Mouse (Mus musculus): Measurements from ENCODE around the gene Ntng1. TPM values are rescaled to one million over a fixed set of nuclear protein-coding genes. Genes with fewer than 3 reads are reported as not detected.

Gene Ntng1
- polyA plus RNA-seq, 1 experiment: 0.20 TPM

DNA sequence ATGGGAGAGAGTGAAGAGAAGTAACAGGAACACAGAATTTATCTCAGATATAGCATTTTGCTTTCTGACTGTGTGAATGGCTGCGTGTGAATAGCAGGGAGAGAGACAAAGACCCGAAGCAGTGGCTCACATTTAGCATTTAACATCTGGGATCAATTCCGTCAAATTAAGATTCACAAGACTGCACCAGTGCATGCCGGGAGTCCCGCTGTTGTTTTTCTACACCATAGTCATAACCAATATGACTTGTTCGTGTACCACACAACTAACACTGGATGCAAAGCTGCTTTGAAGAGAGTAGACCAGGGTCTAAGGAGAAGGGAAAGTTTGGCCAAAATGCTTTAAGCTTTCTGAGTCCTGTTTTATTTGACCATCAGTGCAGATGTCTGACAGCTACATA is 95.7 kb downstream of the Ntng1 start:
- no peak overlapping the region for H3K4me3 ChIP-seq (ENCODE audit: control insufficient read depth, low read depth, low read length)
- no peaks in the 10 kb centered on the region for H3K4me1 ChIP-seq (ENCODE audit: control insufficient read depth, insufficient read depth, low read length)
- TF ChIP-seq CTCF (IDR thresholded peaks at IDR 0.05; ENCODE audit: control insufficient read depth, insufficient read depth, insufficient replicate concordance, low read depth, low read length): no peak
- no peak for TF ChIP-seq POLR2A (IDR thresholded peaks at IDR 0.05; ENCODE audit: control insufficient read depth, low read depth, low read length)
- H3K36me3 ChIP-seq (ENCODE audit: control insufficient read depth, insufficient read depth, low read length): no peaks in the 10 kb centered on the region
- H3K27ac ChIP-seq (ENCODE audit: control insufficient read depth, insufficient read depth, low read depth, low read length): no peak overlapping the region
- no peaks in the 10 kb centered on the region for H3K27me3 ChIP-seq (ENCODE audit: control insufficient read depth, insufficient read depth, low read length)

GRCm38 (mm10) chr3:110046750-110047149 is 97.1 kb downstream of the Ntng1 start:
- Histone ChIP-seq H3K4me1 (ENCODE audit: control insufficient read depth, insufficient read depth, low read length) (no peaks in the 10 kb centered on the region), H3K27ac (ENCODE audit: control insufficient read depth, insufficient read depth, low read depth, low read length) (no peak overlapping the region), H3K27me3 (ENCODE audit: control insufficient read depth, insufficient read depth, low read length) (no peaks in the 10 kb centered on the region), H3K4me3 (ENCODE audit: control insufficient read depth, low read depth, low read length) (no peak overlapping the region), H3K36me3 (ENCODE audit: control insufficient read depth, insufficient read depth, low read length) (no peaks in the 10 kb centered on the region)
- TF ChIP-seq POLR2A (IDR thresholded peaks at IDR 0.05; ENCODE audit: control insufficient read depth, low read depth, low read length): no peak

DNA sequence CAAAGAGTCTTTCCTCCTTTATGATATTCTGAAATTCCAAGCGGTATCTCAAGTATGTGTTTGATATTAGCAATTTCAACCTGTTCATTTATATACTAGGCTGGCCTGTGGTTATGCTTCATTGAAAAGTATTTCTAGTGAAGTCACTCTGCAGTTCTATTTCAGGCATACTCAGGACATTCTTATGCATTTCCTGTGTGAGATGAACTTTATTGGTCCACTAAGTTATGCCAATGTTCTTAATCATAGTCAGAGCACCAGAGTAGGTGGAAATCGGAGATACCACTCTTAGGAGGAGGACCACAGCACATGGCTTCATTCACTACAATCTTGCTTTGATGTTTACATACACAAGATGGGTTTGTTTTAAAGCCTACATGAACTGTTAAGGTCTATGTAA is 99.6 kb downstream of the Ntng1 start:
- no peaks in the 10 kb centered on the region for H3K27me3 ChIP-seq (ENCODE audit: control insufficient read depth, insufficient read depth, low read length)
- no peaks in the 10 kb centered on the region for H3K4me1 ChIP-seq (ENCODE audit: control insufficient read depth, insufficient read depth, low read length)
- no peak overlapping the region for H3K27ac ChIP-seq (ENCODE audit: control insufficient read depth, insufficient read depth, low read depth, low read length)
- no peaks in the 10 kb centered on the region for H3K36me3 ChIP-seq (ENCODE audit: control insufficient read depth, insufficient read depth, low read length)
- TF ChIP-seq CTCF (IDR thresholded peaks at IDR 0.05; ENCODE audit: control insufficient read depth, insufficient read depth, insufficient replicate concordance, low read depth, low read length) (no peak), POLR2A (IDR thresholded peaks at IDR 0.05; ENCODE audit: control insufficient read depth, low read depth, low read length) (no peak)
- no peak overlapping the region for H3K4me3 ChIP-seq (ENCODE audit: control insufficient read depth, low read depth, low read length)

DNA sequence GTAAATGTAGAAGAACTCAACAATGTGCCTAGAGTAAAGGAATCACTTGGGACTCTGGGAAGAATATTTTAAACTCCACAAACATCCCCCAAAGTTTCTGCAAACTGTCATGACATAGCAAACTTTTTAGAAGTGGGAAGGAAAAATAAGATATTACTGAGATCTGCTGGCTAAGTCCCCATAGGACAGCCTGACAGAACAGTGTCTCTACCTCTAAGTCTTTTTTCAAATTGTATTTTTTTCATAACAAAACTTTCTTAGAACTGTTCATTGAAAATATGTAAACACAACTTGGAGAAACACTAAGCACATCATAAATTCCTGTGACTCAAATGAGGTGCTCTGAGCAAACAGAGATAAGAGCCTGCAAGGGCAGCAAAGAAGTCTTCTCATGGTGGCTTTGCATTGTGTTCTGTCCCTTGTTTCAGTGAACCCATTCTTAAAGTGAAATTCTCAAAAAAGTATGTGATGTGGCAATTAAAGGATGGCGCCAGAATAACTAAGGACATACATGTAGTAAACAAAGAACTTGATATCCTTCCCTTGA is 100.1 kb downstream of the Ntng1 start:
- TF ChIP-seq POLR2A (IDR thresholded peaks at IDR 0.05; ENCODE audit: control insufficient read depth, low read depth, low read length) (no peak), CTCF (IDR thresholded peaks at IDR 0.05; ENCODE audit: control insufficient read depth, insufficient read depth, insufficient replicate concordance, low read depth, low read length) (no peak)
- H3K4me3 ChIP-seq (ENCODE audit: control insufficient read depth, low read depth, low read length): no peak overlapping the region
- H3K27me3 ChIP-seq (ENCODE audit: control insufficient read depth, insufficient read depth, low read length): no peaks in the 10 kb centered on the region
- H3K27ac ChIP-seq (ENCODE audit: control insufficient read depth, insufficient read depth, low read depth, low read length): no peak overlapping the region
- H3K4me1 ChIP-seq (ENCODE audit: control insufficient read depth, insufficient read depth, low read length): no peaks in the 10 kb centered on the region
- H3K36me3 ChIP-seq (ENCODE audit: control insufficient read depth, insufficient read depth, low read length): no peaks in the 10 kb centered on the region

- no peak for TF ChIP-seq POLR2A (IDR thresholded peaks at IDR 0.05; ENCODE audit: control insufficient read depth, low read depth, low read length)
- no peak for TF ChIP-seq CTCF (IDR thresholded peaks at IDR 0.05; ENCODE audit: control insufficient read depth, insufficient read depth, insufficient replicate concordance, low read depth, low read length)
- no peaks in the 10 kb centered on the region for H3K36me3 ChIP-seq (ENCODE audit: control insufficient read depth, insufficient read depth, low read length)
- no peak overlapping the region for H3K27ac ChIP-seq (ENCODE audit: control insufficient read depth, insufficient read depth, low read depth, low read length)
- no peak overlapping the region for H3K4me3 ChIP-seq (ENCODE audit: control insufficient read depth, low read depth, low read length)
- H3K27me3 ChIP-seq (ENCODE audit: control insufficient read depth, insufficient read depth, low read length): no peaks in the 10 kb centered on the region
- H3K4me1 ChIP-seq (ENCODE audit: control insufficient read depth, insufficient read depth, low read length): peaks cover 2% of the 10 kb centered on the region; the same call in 1 of the 2 replicates
Measured at GRCm38 (mm10) chr3:110022783-110023599, 120.8 kb downstream of the Ntng1 start.

GRCm38 (mm10) chr3:110010870-110011626 is 132.8 kb downstream of the Ntng1 start:
- Histone ChIP-seq H3K27ac (ENCODE audit: control insufficient read depth, insufficient read depth, low read depth, low read length) (no peak overlapping the region), H3K4me3 (ENCODE audit: control insufficient read depth, low read depth, low read length) (no peak overlapping the region), H3K36me3 (ENCODE audit: control insufficient read depth, insufficient read depth, low read length) (no peaks in the 10 kb centered on the region), H3K4me1 (ENCODE audit: control insufficient read depth, insufficient read depth, low read length) (no peaks in the 10 kb centered on the region), H3K27me3 (ENCODE audit: control insufficient read depth, insufficient read depth, low read length) (no peaks in the 10 kb centered on the region)
- TF ChIP-seq POLR2A (IDR thresholded peaks at IDR 0.05; ENCODE audit: control insufficient read depth, low read depth, low read length) (no peak), CTCF (IDR thresholded peaks at IDR 0.05; ENCODE audit: control insufficient read depth, insufficient read depth, insufficient replicate concordance, low read depth, low read length) (no peak)

DNA sequence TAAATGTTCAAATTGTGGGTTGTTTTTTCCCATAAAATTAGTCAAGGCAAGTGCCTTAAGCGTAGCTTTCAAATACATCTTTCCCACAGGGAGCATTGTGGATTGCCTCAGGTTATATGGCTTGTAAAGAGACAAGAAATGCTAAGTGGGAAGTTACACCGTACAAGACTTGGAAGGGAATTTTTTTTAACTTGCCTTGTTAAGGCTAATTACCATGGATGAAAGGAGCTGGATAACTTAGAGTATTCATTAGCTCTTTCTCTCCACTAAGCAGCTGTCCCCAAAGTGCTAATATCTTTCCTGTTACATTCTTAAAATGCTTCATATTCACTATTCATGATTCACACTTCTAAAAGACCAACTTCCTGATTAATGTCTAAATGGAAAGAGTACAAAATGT is 133.4 kb downstream of the Ntng1 start:
- Histone ChIP-seq H3K4me1 (ENCODE audit: control insufficient read depth, insufficient read depth, low read length) (no peaks in the 10 kb centered on the region), H3K4me3 (ENCODE audit: control insufficient read depth, low read depth, low read length) (no peak overlapping the region), H3K27me3 (ENCODE audit: control insufficient read depth, insufficient read depth, low read length) (no peaks in the 10 kb centered on the region), H3K36me3 (ENCODE audit: control insufficient read depth, insufficient read depth, low read length) (no peaks in the 10 kb centered on the region), H3K27ac (ENCODE audit: control insufficient read depth, insufficient read depth, low read depth, low read length) (no peak overlapping the region)
- TF ChIP-seq CTCF (IDR thresholded peaks at IDR 0.05; ENCODE audit: control insufficient read depth, insufficient read depth, insufficient replicate concordance, low read depth, low read length) (no peak), POLR2A (IDR thresholded peaks at IDR 0.05; ENCODE audit: control insufficient read depth, low read depth, low read length) (no peak)

Data from testis, adult 2 months (tissue).